Mouse (Mus musculus) liver, embryonic 16.5 days (tissue): ENCODE measurements around the gene Anks1b. TPM values are rescaled to one million over a fixed set of nuclear protein-coding genes. Genes with fewer than 3 reads are reported as not detected.

Experiments used
- ATAC-seq: fragments of 200-750 bp; cut with Nextera tagmentation; 2 replicates; pipeline ENCODE4 v1.8.0; 2017; ENCODE audit warnings: low read depth, mild to moderate bottlenecking, moderate number of reproducible peaks, moderate library complexity
- H3K27ac ChIP-seq: fragments of 300-500 bp; sonication (generic); 2 replicates; pipeline ENCODE4 v1.5.1; 2014; ENCODE audit warnings: mild to moderate bottlenecking, low read length
- H3K27me3 ChIP-seq: fragments of 300-500 bp; sonication (generic); 2 replicates; pipeline ENCODE4 v1.6.1; 2014; ENCODE audit warnings: low read depth, low read length, mixed read lengths; ENCODE audit not compliant: control insufficient read depth, insufficient read depth
- H3K36me3 ChIP-seq: fragments of 300-500 bp; sonication (generic); 2 replicates; pipeline ENCODE4 v1.6.1; 2014; ENCODE audit warnings: mild to moderate bottlenecking; ENCODE audit not compliant: control insufficient read depth, insufficient read depth
- H3K4me1 ChIP-seq: fragments of 300-500 bp; sonication (generic); 2 replicates; pipeline ENCODE4 v1.6.1; 2014; ENCODE audit warnings: low read depth, low read length, mixed read lengths; ENCODE audit not compliant: control insufficient read depth
- H3K4me2 ChIP-seq: fragments of 300-500 bp; sonication (generic); 2 replicates; pipeline ENCODE4 v1.6.1; 2014; ENCODE audit warnings: low read depth, low read length, mixed read lengths
- H3K4me3 ChIP-seq: fragments of 300-500 bp; sonication (generic); 2 replicates; pipeline ENCODE4 v1.5.1; 2014; ENCODE audit warnings: low read depth, mild to moderate bottlenecking, low read length
- H3K9ac ChIP-seq: fragments of 300-500 bp; sonication (generic); 2 replicates; pipeline ENCODE4 v1.6.1; 2014; ENCODE audit warnings: low read depth, low read length
- H3K9me3 ChIP-seq: fragments of 300-500 bp; sonication (generic); replicated peaks from 2 replicates; pipeline ENCODE4 v1.6.1; 2016; ENCODE audit warnings: low read length; ENCODE audit not compliant: control insufficient read depth
- WGBS: fragments of 180-500 bp; shearing (Covaris S2); extraction: QIAGEN DNeasy Blood & Tissue Kit; methylation state at CpG from one replicate; pipeline ENCODE4 v1.1.7; 2014; ENCODE audit not compliant: insufficient replicate concordance; 5-methylcytosine and 5-hydroxymethylcytosine counted together
- polyA plus RNA-seq: library from polyadenylated mRNA; unstranded; fragments of >200 nt; fragmentation: Nextera tagmentation; extraction: Ambion mirVana; gene quantifications from 2 replicates; pipeline ENCODE4 v1.2.1, GENCODE M21; 2015

The Anks1b gene
- polyA plus RNA-seq, 1 experiment from 2014 or later, result not detected

- no peak overlapping the region for H3K4me3 ChIP-seq
- WGBS, result 69% methylated on average over 4 of the region's 4 CpGs
- no peaks in the 10 kb centered on the region for H3K27me3 ChIP-seq
- no peaks in the 10 kb centered on the region for H3K4me1 ChIP-seq
- H3K9ac ChIP-seq, result no peak overlapping the region
- no peak for ATAC-seq
- no peak overlapping the region for H3K4me2 ChIP-seq
- H3K9me3 ChIP-seq, result no peaks in the 10 kb centered on the region
- no peak overlapping the region for H3K27ac ChIP-seq
- H3K36me3 ChIP-seq, result no peaks in the 10 kb centered on the region
Measured at GRCm38 (mm10) chr10:90981811-90982210, 1108.5 kb downstream of the Anks1b start.

DNA sequence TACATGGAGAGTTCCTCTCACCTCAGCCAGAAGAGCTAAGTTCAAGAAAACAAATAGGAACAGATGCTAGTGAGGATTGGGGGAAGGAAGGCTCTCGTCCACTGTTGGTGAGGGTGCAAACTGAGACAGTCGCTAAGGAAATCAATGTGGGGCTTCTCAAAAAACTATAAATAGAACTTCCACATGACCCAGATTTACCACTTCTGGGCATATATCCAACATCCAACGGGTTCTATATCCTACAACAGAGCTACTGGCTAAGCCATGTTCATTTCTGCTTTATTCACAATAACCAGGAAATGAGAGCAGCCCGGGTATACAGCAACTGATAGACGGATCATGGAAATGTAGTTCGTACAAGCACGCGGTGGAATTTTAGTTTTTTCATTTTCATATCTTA lies 1109.7 kb downstream of the Anks1b start:
- ATAC-seq, result no peak
- H3K27ac ChIP-seq, result no peak overlapping the region
- no peak overlapping the region for H3K9ac ChIP-seq
- no peaks in the 10 kb centered on the region for H3K27me3 ChIP-seq
- no peaks in the 10 kb centered on the region for H3K4me1 ChIP-seq
- H3K4me3 ChIP-seq, result no peak overlapping the region
- 73% methylated on average over 8 of the region's 8 CpGs for WGBS
- no peak overlapping the region for H3K4me2 ChIP-seq
- H3K9me3 ChIP-seq, result no peaks in the 10 kb centered on the region
- no peaks in the 10 kb centered on the region for H3K36me3 ChIP-seq

DNA sequence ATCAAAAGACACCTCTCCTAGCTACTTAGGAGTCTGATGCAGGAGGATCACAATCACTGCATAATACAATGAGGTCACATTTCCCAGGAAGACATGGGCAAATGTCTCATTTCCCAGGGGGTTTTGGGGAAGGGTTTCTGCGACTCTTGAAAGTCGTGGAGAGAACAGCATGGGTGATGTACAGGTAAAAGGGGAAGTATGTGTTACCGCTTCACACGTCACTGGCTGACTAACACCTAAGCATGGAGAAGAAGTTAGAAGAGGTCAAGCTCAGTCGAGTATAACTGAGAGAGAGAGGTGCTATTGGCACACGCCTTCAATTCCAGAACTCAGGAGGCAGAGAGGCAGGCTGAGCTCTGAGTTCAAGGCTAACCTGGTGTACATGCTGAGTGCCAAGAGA lies 1117.0 kb downstream of the Anks1b start:
- 71% methylated on average over 6 of the region's 6 CpGs for WGBS

DNA sequence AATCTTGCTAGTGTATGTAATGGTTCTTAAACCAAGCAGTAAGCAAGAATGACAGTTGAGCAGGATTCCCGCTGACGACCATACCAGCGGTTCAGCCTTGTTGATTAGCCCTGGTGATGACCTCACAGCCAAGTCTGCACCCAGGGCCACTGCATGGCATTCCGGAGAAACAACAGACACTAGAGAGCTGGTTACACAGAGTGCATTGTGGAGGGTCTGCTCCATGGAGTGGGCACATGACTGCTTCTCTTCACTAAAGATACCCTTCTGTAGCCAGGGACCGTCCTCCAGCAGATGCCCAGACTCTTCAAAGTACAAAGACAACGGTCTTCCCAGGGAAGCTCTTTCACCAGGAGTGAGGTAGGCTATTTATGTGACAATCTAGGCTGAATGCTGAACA lies 1118.9 kb downstream of the Anks1b start:
- no peak overlapping the region for H3K4me3 ChIP-seq
- H3K9ac ChIP-seq, result no peak overlapping the region
- no peak for ATAC-seq
- no peaks in the 10 kb centered on the region for H3K4me1 ChIP-seq
- H3K27me3 ChIP-seq, result no peaks in the 10 kb centered on the region
- no peak overlapping the region for H3K27ac ChIP-seq
- no peak overlapping the region for H3K4me2 ChIP-seq
- H3K9me3 ChIP-seq, result no peaks in the 10 kb centered on the region
- 0 out of 2 replicates have a peak, but pooled peaks cover 7% of the 10 kb centered on the region for H3K36me3 ChIP-seq
- WGBS, result 85% methylated on average over 6 of the region's 6 CpGs

More for the DNA sequence above, 1117.0 kb downstream of the Anks1b start:
- Histone ChIP-seq H3K9ac (no peak overlapping the region), H3K4me1 (no peaks in the 10 kb centered on the region), H3K27me3 (no peaks in the 10 kb centered on the region), H3K36me3 (0 out of 2 replicates have a peak, but pooled peaks cover 1% of the 10 kb centered on the region), H3K27ac (no peak overlapping the region), H3K9me3 (no peaks in the 10 kb centered on the region), H3K4me3 (no peak overlapping the region), H3K4me2 (no peak overlapping the region)
- ATAC-seq, result no peak

GRCm38 (mm10) chr10:90993869-90994268 lies 1120.6 kb downstream of the Anks1b start:
- no peaks in the 10 kb centered on the region for H3K27me3 ChIP-seq
- no peak overlapping the region for H3K4me3 ChIP-seq
- 0 out of 2 replicates have a peak, but pooled peaks cover 7% of the 10 kb centered on the region for H3K36me3 ChIP-seq
- H3K9me3 ChIP-seq, result no peaks in the 10 kb centered on the region
- H3K9ac ChIP-seq, result no peak overlapping the region
- WGBS, result 82% methylated on average over 5 of the region's 5 CpGs
- no peak overlapping the region for H3K27ac ChIP-seq
- ATAC-seq, result no peak
- no peaks in the 10 kb centered on the region for H3K4me1 ChIP-seq
- H3K4me2 ChIP-seq, result no peak overlapping the region

DNA sequence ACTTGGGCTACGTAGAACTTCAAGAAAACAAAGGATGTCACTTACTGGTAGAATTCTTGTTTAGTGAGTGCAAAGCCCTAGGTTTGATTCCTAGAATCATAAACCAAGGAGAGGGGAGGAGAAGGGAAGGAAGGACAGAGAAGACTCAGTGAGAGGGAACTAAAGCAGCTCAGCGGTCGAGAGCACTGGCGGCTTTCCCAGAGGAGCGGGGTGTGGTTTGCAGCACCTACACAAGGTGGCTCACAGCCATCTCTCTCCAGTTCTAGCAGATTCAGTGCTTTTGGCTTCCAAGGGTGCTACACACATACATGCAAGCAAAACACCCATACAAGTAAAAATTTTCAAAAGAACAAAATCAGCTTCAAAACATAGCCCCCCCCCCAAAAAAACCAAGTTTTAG lies 1126.6 kb downstream of the Anks1b start:
- no peak for ATAC-seq
- Histone ChIP-seq H3K4me3 (no peak overlapping the region), H3K4me2 (no peak overlapping the region), H3K9me3 (no peaks in the 10 kb centered on the region), H3K4me1 (no peaks in the 10 kb centered on the region), H3K36me3 (0 out of 2 replicates have a peak, but pooled peaks cover 7% of the 10 kb centered on the region), H3K27ac (no peak overlapping the region), H3K9ac (no peak overlapping the region), H3K27me3 (no peaks in the 10 kb centered on the region)
- WGBS, result 75% methylated on average over 5 of the region's 5 CpGs

DNA sequence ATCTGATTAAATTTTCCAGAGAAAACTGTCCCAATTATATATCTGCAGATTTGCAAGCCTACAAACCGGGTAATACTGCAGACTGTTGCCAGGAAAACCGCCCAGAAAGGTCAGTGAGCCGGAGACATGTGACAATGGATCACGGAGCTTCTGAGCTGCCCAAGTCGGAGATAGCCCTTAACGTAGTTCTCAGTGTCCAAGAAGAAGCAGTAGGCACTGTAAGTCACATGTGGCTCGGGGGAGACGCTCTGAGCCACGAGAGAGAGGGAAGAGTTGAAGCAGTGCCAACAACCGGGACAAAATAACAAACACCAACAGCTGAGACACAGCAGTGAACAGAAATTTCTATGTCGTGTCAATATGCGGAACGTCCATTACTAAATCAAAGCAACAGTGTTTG lies 1128.1 kb downstream of the Anks1b start:
- WGBS, result 79% methylated on average over 13 of the region's 13 CpGs
- H3K27ac ChIP-seq, result no peak overlapping the region
- H3K4me2 ChIP-seq, result no peak overlapping the region
- no peak for ATAC-seq
- no peaks in the 10 kb centered on the region for H3K4me1 ChIP-seq
- no peaks in the 10 kb centered on the region for H3K9me3 ChIP-seq
- H3K36me3 ChIP-seq, result 0 out of 2 replicates have a peak, but pooled peaks cover 3% of the 10 kb centered on the region
- H3K27me3 ChIP-seq, result no peaks in the 10 kb centered on the region
- H3K9ac ChIP-seq, result no peak overlapping the region
- no peak overlapping the region for H3K4me3 ChIP-seq

- no peak overlapping the region for H3K4me3 ChIP-seq
- whole genome bisulfite sequencing, result 75% methylated on average over 12 of the region's 12 CpGs
- H3K9ac ChIP-seq, result no peak overlapping the region
- no peak for ATAC-seq
- no peak overlapping the region for H3K27ac ChIP-seq
- H3K4me2 ChIP-seq, result no peak overlapping the region
- H3K4me1 ChIP-seq, result no peaks in the 10 kb centered on the region
- no peaks in the 10 kb centered on the region for H3K27me3 ChIP-seq
- no peaks in the 10 kb centered on the region for H3K9me3 ChIP-seq
- peaks cover 8% of the 10 kb centered on the region for H3K36me3 ChIP-seq
Measured at GRCm38 (mm10) chr10:91005858-91006538, 1132.7 kb downstream of the Anks1b start.
